Mouse (Mus musculus) kidney, adult 2 months (tissue): ENCODE data around the gene Unc93a. TPM values are rescaled to one million over a fixed set of nuclear protein-coding genes. Genes with fewer than 3 reads are reported as not detected.
"Not testable (repeated sequence)": the region's sequence is repeated elsewhere in the genome, so short reads cannot be mapped to it uniquely, and the experiment has no call there.

Source experiments
- DNase-seq: peaks from one replicate; pipeline ENCODE4 v3.0.0; 2021
- H3K27ac ChIP-seq: fragments of 200-500 bp; 2 replicates; pipeline ENCODE4 v1.5.1; 2012; ENCODE audit warnings: low read depth, low read length, control low read depth, inconsistent platforms; ENCODE audit not compliant: insufficient read depth
- H3K27me3 ChIP-seq: fragments of 200-500 bp; replicated peaks from 2 replicates; pipeline ENCODE4 v1.6.1; 2012; ENCODE audit warnings: mild to moderate bottlenecking, moderate library complexity, low read length, inconsistent platforms; ENCODE audit not compliant: control insufficient read depth, insufficient read depth
- H3K36me3 ChIP-seq: fragments of 200-500 bp; 2 replicates; pipeline ENCODE4 v1.6.1; 2012; ENCODE audit warnings: mild to moderate bottlenecking, moderate library complexity, low read length, inconsistent platforms; ENCODE audit not compliant: control insufficient read depth, insufficient read depth
- H3K4me1 ChIP-seq: fragments of 200-500 bp; 2 replicates; pipeline ENCODE4 v1.6.1; 2011; ENCODE audit warnings: low read length; ENCODE audit not compliant: control insufficient read depth, insufficient read depth
- H3K4me3 ChIP-seq: fragments of 200-500 bp; 2 replicates; pipeline ENCODE4 v1.5.1; 2011; ENCODE audit warnings: mild to moderate bottlenecking, low read depth, low read length, control low read depth; ENCODE audit not compliant: insufficient read depth
- WGBS: fragments of 180-500 bp; shearing (Covaris S2); methylation state at CpG from one replicate; pipeline ENCODE4 v1.1.7; 2018; 5-methylcytosine and 5-hydroxymethylcytosine counted together
- polyA plus RNA-seq: library from polyadenylated mRNA; depleted of rRNA; stranded (reverse); fragments of >200 nt; gene quantifications from 2 replicates; pipeline ENCODE4 v1.2.3, GENCODE M21; 2012; rRNA removed

The Unc93a gene
- polyA plus RNA-seq, 1 experiment, result not detected

- H3K36me3 ChIP-seq, H3K4me1 ChIP-seq, H3K27ac ChIP-seq, H3K4me3 ChIP-seq, H3K27me3 ChIP-seq, DNase-seq: not testable (repeated sequence)
- WGBS, result 76% methylated on average over 1 of the region's 4 CpGs
Measured at GRCm38 (mm10) chr17:13067864-13068385, 63.7 kb downstream of the Unc93a start.

DNA sequence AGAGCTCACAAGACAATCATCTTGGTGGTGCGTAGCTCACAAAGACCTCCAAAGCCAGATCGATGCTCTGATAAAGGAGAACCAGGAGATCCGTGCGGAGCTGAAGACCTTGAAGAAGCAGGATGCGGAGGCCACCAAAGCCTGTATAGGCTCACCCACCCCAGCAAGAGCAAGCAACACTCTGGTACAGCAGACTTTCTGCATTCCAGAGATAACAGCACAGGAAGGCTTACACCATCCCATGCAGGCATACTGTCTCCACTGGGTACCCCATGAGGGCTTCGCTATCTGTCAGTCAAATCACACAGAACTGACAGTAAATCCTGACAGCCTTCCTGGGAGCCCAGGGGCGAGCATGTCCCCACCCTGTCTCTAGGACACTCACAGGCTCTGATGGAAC is 68.7 kb downstream of the Unc93a start:
- not testable (repeated sequence) for H3K27ac ChIP-seq, H3K27me3 ChIP-seq, H3K4me3 ChIP-seq, H3K36me3 ChIP-seq, DNase-seq, H3K4me1 ChIP-seq
- WGBS, result 91% methylated on average over 7 of the region's 7 CpGs

DNA sequence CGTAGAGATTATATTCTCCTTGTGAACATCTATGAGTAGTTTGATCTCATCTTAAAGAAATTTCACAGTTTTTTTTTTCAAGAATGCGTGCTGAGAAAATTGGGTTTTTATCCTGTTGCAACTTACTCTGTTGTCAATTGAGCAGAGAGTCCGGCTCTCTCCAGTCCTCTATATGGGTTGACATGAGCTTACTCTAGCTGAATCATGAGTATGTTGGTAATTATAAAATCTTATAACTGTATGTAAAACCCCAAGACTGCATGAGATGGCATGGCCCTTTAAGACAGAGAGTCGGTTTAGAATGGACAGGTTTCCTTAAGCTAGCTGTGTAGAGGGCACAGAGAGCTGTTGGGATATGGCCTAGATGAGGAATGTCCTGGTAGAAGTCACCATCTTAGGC is 70.8 kb downstream of the Unc93a start, which contains the start of gene Tcp10b:
Gene Tcp10b, plus strand, starts transcription at position 301 of the 400 bp plus-strand sequence.
- not testable (repeated sequence) for H3K4me1 ChIP-seq, H3K27ac ChIP-seq, H3K27me3 ChIP-seq, H3K36me3 ChIP-seq, H3K4me3 ChIP-seq, DNase-seq
- 92% methylated on average over 4 of the region's 4 CpGs for WGBS

Other genes with a start within 250 kb of the Unc93a start
- gene Pnldc1, start 221.6 kb downstream of the Unc93a start, polyA plus RNA-seq, result 1.7 and 2.1 TPM in 2 replicates
- 51.8 and 78.4 TPM in 2 replicates for gene Tcp1, start 216.1 kb downstream of the Unc93a start, polyA plus RNA-seq
- 46.1 and 48.9 TPM in 2 replicates for gene Mrpl18, start 215.5 kb downstream of the Unc93a start, polyA plus RNA-seq
- gene Acat3, start 191.2 kb downstream of the Unc93a start, polyA plus RNA-seq, result 8.4 and 10.3 TPM in 2 replicates
- gene Acat2, start 171.1 kb downstream of the Unc93a start, polyA plus RNA-seq, result 44.3 and 54.3 TPM in 2 replicates
- 17.3 and 23.9 TPM in 2 replicates for gene Wtap, start 137.6 kb downstream of the Unc93a start, polyA plus RNA-seq
- 731 and 1,146 TPM in 2 replicates for gene Sod2, start 125.0 kb downstream of the Unc93a start, polyA plus RNA-seq
- 0.11 and 0.22 TPM in 2 replicates for gene Gpr31b, start 79.5 kb downstream of the Unc93a start, polyA plus RNA-seq
- gene Tcp10b, start 70.7 kb downstream of the Unc93a start, polyA plus RNA-seq, result 0.14 and 0.42 TPM in 2 replicates
- gene Smok2a, start 89.4 kb upstream of the Unc93a start, polyA plus RNA-seq, result not detected in 2 replicates
- gene Smok2b, start 98.4 kb upstream of the Unc93a start, polyA plus RNA-seq, result not detected in 2 replicates
- 0.03 and 0.05 TPM in 2 replicates for gene Tcp10c, start 222.8 kb upstream of the Unc93a start, polyA plus RNA-seq